Mouse (Mus musculus) heart, embryonic 16.5 days (tissue): ENCODE results near the gene Stk25. TPM values are rescaled to one million over a fixed set of nuclear protein-coding genes. Genes with fewer than 3 reads are reported as not detected.

Source experiments
- polyA plus RNA-seq: library from polyadenylated mRNA; unstranded; fragments of >200 nt; fragmentation: Nextera tagmentation; extraction: Ambion mirVana; gene quantifications from 2 replicates; pipeline ENCODE4 v1.2.1, GENCODE M21; 2015

Gene Stk25
- polyA plus RNA-seq, 1 experiment from 2014 or later: 158 TPM

Other genes with a start within 250 kb of the Stk25 start
- 116 and 129 TPM in 2 replicates for gene Hdlbp, start 179.8 kb downstream of the Stk25 start, polyA plus RNA-seq
- 3.8 and 4.5 TPM in 2 replicates for gene Farp2, start 146.6 kb downstream of the Stk25 start, polyA plus RNA-seq
- 41.4 and 46.4 TPM in 2 replicates for gene Bok, start 27.0 kb upstream of the Stk25 start, polyA plus RNA-seq
- gene Atg4b, start 92.8 kb upstream of the Stk25 start, polyA plus RNA-seq: 54.8 and 61.8 TPM in 2 replicates
- 54.3 and 54.4 TPM in 2 replicates for gene Thap4, start 96.2 kb upstream of the Stk25 start, polyA plus RNA-seq
- 154 and 172 TPM in 2 replicates for gene Dtymk, start 143.3 kb upstream of the Stk25 start, polyA plus RNA-seq
- 13.0 and 13.4 TPM in 2 replicates for gene Ing5, start 145.3 kb upstream of the Stk25 start, polyA plus RNA-seq
- 17.9 and 18.5 TPM in 2 replicates for gene D2hgdh, start 166.2 kb upstream of the Stk25 start, polyA plus RNA-seq
- 0.14 TPM in 1 of 2 replicates, not detected in the other for gene Gal3st2, start 202.6 kb upstream of the Stk25 start, polyA plus RNA-seq